Mouse (Mus musculus) midbrain, embryonic 12.5 days (tissue): Measurements from ENCODE around the gene Sun2. TPM values are rescaled to one million over a fixed set of nuclear protein-coding genes. Genes with fewer than 3 reads are reported as not detected.
A peak's percentile ranks its signal among the peaks of the same experiment; 100 is the strongest.

Experiments
- ATAC-seq: fragments of 200-750 bp; cut with Nextera tagmentation; 2 replicates; pipeline ENCODE4 v1.8.0; 2017; ENCODE audit warnings: low read depth, moderate TSS enrichment, moderate library complexity; ENCODE audit not compliant: low FRiP score
- H3K27ac ChIP-seq: fragments of 300-500 bp; sonication (generic); replicated peaks from 2 replicates; pipeline ENCODE4 v1.5.1; 2016; ENCODE audit warnings: mild to moderate bottlenecking
- H3K27me3 ChIP-seq: fragments of 300-500 bp; sonication (generic); 2 replicates; pipeline ENCODE4 v1.6.1; 2016; ENCODE audit warnings: mild to moderate bottlenecking
- H3K36me3 ChIP-seq: fragments of 300-500 bp; sonication (generic); 2 replicates; pipeline ENCODE4 v1.6.1; 2016
- H3K4me1 ChIP-seq: fragments of 300-500 bp; sonication (generic); 2 replicates; pipeline ENCODE4 v1.6.1; 2016
- H3K4me2 ChIP-seq: fragments of 300-500 bp; sonication (generic); replicated peaks from 2 replicates; pipeline ENCODE4 v1.6.1; 2016; ENCODE audit warnings: mild to moderate bottlenecking, moderate library complexity
- H3K4me3 ChIP-seq: fragments of 300-500 bp; sonication (generic); 2 replicates; pipeline ENCODE4 v1.5.1; 2016; ENCODE audit warnings: mild to moderate bottlenecking
- H3K9ac ChIP-seq: fragments of 300-500 bp; sonication (generic); replicated peaks from 2 replicates; pipeline ENCODE4 v1.6.1; 2016; ENCODE audit warnings: mild to moderate bottlenecking, moderate library complexity
- H3K9me3 ChIP-seq: fragments of 300-500 bp; sonication (generic); 2 replicates; pipeline ENCODE4 v1.6.1; 2016; ENCODE audit warnings: mild to moderate bottlenecking
- WGBS: fragments of 180-500 bp; shearing (Covaris S2); methylation state at CpG from one replicate; pipeline ENCODE4 v1.1.7; 2016; 5-methylcytosine and 5-hydroxymethylcytosine counted together
- polyA plus RNA-seq: library from polyadenylated mRNA; unstranded; fragments of >200 nt; fragmentation: Nextera tagmentation; extraction: Ambion mirVana; gene quantifications from 2 replicates; pipeline ENCODE4 v1.2.1, GENCODE M21; 2016

The Sun2 gene
- polyA plus RNA-seq, 1 experiment from 2014 or later, result 8.0 TPM

- Histone ChIP-seq H3K9me3 (no peaks in the 10 kb centered on the region), H3K4me1 (peaks cover 39% of the 10 kb centered on the region)
- 1% methylated on average over 40 of the region's 53 CpGs for WGBS
These were observed 51.3 kb downstream of the Sun2 start for GRCm38 (mm10) chr15:79691023-79691508.

GRCm38 (mm10) chr15:79690426-79691022 lies 51.8 kb downstream of the Sun2 start, which contains the start of gene Gtpbp1:
TSS of gene Gtpbp1 (plus strand) at chr15:79690845.
- peak; percentile 97 for ATAC-seq
- Histone ChIP-seq H3K4me1 (peaks cover 45% of the 10 kb centered on the region), H3K36me3 (peaks cover 5% of the 10 kb centered on the region; the same call in 1 of the 2 replicates)

More at GRCm38 (mm10) chr15:79691023-79691508, 51.3 kb downstream of the Sun2 start:
- Histone ChIP-seq H3K9ac (peak overlapping the region; percentile 88), H3K27me3 (0 out of 2 replicates have a peak, but pooled peaks cover 4% of the 10 kb centered on the region), H3K4me2 (peak overlapping the region; percentile 98), H3K36me3 (peaks cover 6% of the 10 kb centered on the region; the same call in 1 of the 2 replicates), H3K4me3 (peak overlapping the region; percentile 94), H3K27ac (peak overlapping the region; percentile 89)
- ATAC-seq, result peak; percentile 35

GRCm38 (mm10) chr15:79689662-79690425 lies 52.5 kb downstream of the Sun2 start:
- Histone ChIP-seq H3K4me1 (peaks cover 52% of the 10 kb centered on the region), H3K9ac (no peak overlapping the region)
- no peak for ATAC-seq

More at GRCm38 (mm10) chr15:79690426-79691022, 51.8 kb downstream of the Sun2 start, which contains the start of gene Gtpbp1:
- 0 out of 2 replicates have a peak, but pooled peaks cover 4% of the 10 kb centered on the region for H3K27me3 ChIP-seq
- peak within 1 kb of the TSS; percentile 88 for H3K9ac ChIP-seq
- under 1% methylated on average over 45 of the region's 45 CpGs for WGBS
- no peaks in the 10 kb centered on the region for H3K9me3 ChIP-seq
- peak within 1 kb of the TSS; percentile 98 for H3K4me2 ChIP-seq
- H3K27ac ChIP-seq, result peak within 1 kb of the TSS; percentile 89
- H3K4me3 ChIP-seq, result peak within 1 kb of the TSS; percentile 94

GRCm38 (mm10) chr15:79688268-79688956 lies 53.9 kb downstream of the Sun2 start:
- H3K27ac ChIP-seq, result peak overlapping the region; percentile 93
- H3K9ac ChIP-seq, result peak overlapping the region; percentile 84
- H3K9me3 ChIP-seq, result no peaks in the 10 kb centered on the region
- ATAC-seq, result no peak
- H3K4me2 ChIP-seq, result peak overlapping the region; percentile 80
- WGBS, result 7% methylated on average over 8 of the region's 8 CpGs
- H3K27me3 ChIP-seq, result 0 out of 2 replicates have a peak, but pooled peaks cover 4% of the 10 kb centered on the region
- H3K36me3 ChIP-seq, result no peaks in the 10 kb centered on the region
- peaks cover 65% of the 10 kb centered on the region for H3K4me1 ChIP-seq
- H3K4me3 ChIP-seq, result peak overlapping the region; percentile 89

More at GRCm38 (mm10) chr15:79689662-79690425, 52.5 kb downstream of the Sun2 start:
- H3K4me3 ChIP-seq, result peak overlapping the region; percentile 94
- 0 out of 2 replicates have a peak, but pooled peaks cover 4% of the 10 kb centered on the region for H3K27me3 ChIP-seq
- H3K27ac ChIP-seq, result peak overlapping the region; percentile 26; the same call in 1 of the 2 replicates
- 17% methylated on average over 24 of the region's 24 CpGs for WGBS
- H3K36me3 ChIP-seq, result peaks cover 4% of the 10 kb centered on the region; the same call in 1 of the 2 replicates
- no peaks in the 10 kb centered on the region for H3K9me3 ChIP-seq
- peak overlapping the region; percentile 57 for H3K4me2 ChIP-seq

- Histone ChIP-seq H3K9ac (peak within 1 kb of the TSS; percentile 84), H3K36me3 (no peaks in the 10 kb centered on the region), H3K27ac (peak within 1 kb of the TSS; percentile 93), H3K4me2 (peak within 1 kb of the TSS; percentile 80), H3K4me1 (peaks cover 65% of the 10 kb centered on the region), H3K4me3 (peak within 1 kb of the TSS; percentile 89), H3K27me3 (0 out of 2 replicates have a peak, but pooled peaks cover 4% of the 10 kb centered on the region), H3K9me3 (no peaks in the 10 kb centered on the region)
- under 1% methylated on average over 72 of the region's 72 CpGs for WGBS
- ATAC-seq, result peak; percentile 59
These were observed 54.6 kb downstream of the Sun2 start, which contains the start of gene Josd1 for GRCm38 (mm10) chr15:79687646-79688267. TSS of gene Josd1 (minus strand) at chr15:79687919.

- peak overlapping the region; percentile 84 for H3K9ac ChIP-seq
- WGBS, result under 1% methylated on average over 30 of the region's 33 CpGs
- no peaks in the 10 kb centered on the region for H3K9me3 ChIP-seq
- H3K4me3 ChIP-seq, result peak overlapping the region; percentile 89
- ATAC-seq, result no peak
- H3K4me2 ChIP-seq, result peak overlapping the region; percentile 80
- peaks cover 59% of the 10 kb centered on the region for H3K4me1 ChIP-seq
- peak overlapping the region; percentile 93 for H3K27ac ChIP-seq
- 0 out of 2 replicates have a peak, but pooled peaks cover 4% of the 10 kb centered on the region for H3K27me3 ChIP-seq
- H3K36me3 ChIP-seq, result no peaks in the 10 kb centered on the region
These were observed 55.2 kb downstream of the Sun2 start for GRCm38 (mm10) chr15:79687175-79687574.

- 24% methylated on average over 15 of the region's 15 CpGs for WGBS
These were observed 56.1 kb downstream of the Sun2 start for GRCm38 (mm10) chr15:79686046-79686869.

GRCm38 (mm10) chr15:79685141-79685641 lies 57.1 kb downstream of the Sun2 start:
- Histone ChIP-seq H3K9me3 (no peaks in the 10 kb centered on the region), H3K4me2 (peak overlapping the region; percentile 80), H3K9ac (peak overlapping the region; percentile 84), H3K4me1 (peaks cover 51% of the 10 kb centered on the region), H3K36me3 (no peaks in the 10 kb centered on the region), H3K27ac (no peak overlapping the region), H3K27me3 (0 out of 2 replicates have a peak, but pooled peaks cover 4% of the 10 kb centered on the region), H3K4me3 (peak overlapping the region; percentile 89)
- 66% methylated on average over 6 of the region's 6 CpGs for WGBS
- no peak for ATAC-seq

More at GRCm38 (mm10) chr15:79686046-79686869, 56.1 kb downstream of the Sun2 start:
- peak overlapping the region; percentile 89 for H3K4me3 ChIP-seq
- no peak for ATAC-seq
- H3K27ac ChIP-seq, result no peak overlapping the region
- 0 out of 2 replicates have a peak, but pooled peaks cover 4% of the 10 kb centered on the region for H3K27me3 ChIP-seq
- H3K4me1 ChIP-seq, result peaks cover 51% of the 10 kb centered on the region
- H3K9ac ChIP-seq, result peak overlapping the region; percentile 84
- H3K4me2 ChIP-seq, result peak overlapping the region; percentile 80
- H3K36me3 ChIP-seq, result no peaks in the 10 kb centered on the region
- no peaks in the 10 kb centered on the region for H3K9me3 ChIP-seq

GRCm38 (mm10) chr15:79684616-79685015 lies 57.7 kb downstream of the Sun2 start:
- peak overlapping the region; percentile 89; the same call in 1 of the 2 replicates for H3K4me3 ChIP-seq

More at GRCm38 (mm10) chr15:79684616-79685015, 57.7 kb downstream of the Sun2 start:
- Histone ChIP-seq H3K27ac (no peak overlapping the region), H3K9me3 (no peaks in the 10 kb centered on the region), H3K27me3 (0 out of 2 replicates have a peak, but pooled peaks cover 4% of the 10 kb centered on the region), H3K9ac (peak overlapping the region; percentile 84; the same call in 1 of the 2 replicates), H3K36me3 (no peaks in the 10 kb centered on the region), H3K4me1 (peaks cover 45% of the 10 kb centered on the region), H3K4me2 (peak overlapping the region; percentile 80)
- 92% methylated on average over 6 of the region's 6 CpGs for WGBS
- ATAC-seq, result no peak
